Mouse (Mus musculus): ENCODE data around the gene Tas1r3. TPM values are rescaled to one million over a fixed set of nuclear protein-coding genes. Genes with fewer than 3 reads are reported as not detected.

The Tas1r3 gene
- total RNA-seq, 2 experiments from 2014 or later, result 0.11 to 0.23 TPM

GRCm38 (mm10) chr4:155811929-155812664 is 51.1 kb downstream of the Tas1r3 start, which contains the start of gene Ccnl2:
Gene Ccnl2 (plus strand): TSS chr4:155812489.
- Histone ChIP-seq H3K27ac (peak within 1 kb of the TSS; percentile 99), H3K4me3 (peak within 1 kb of the TSS; percentile 80)
- peak; percentile 96 for DNase-seq
- intact Hi-C loops (cut with DNase I), result no loop called here
- TF ChIP-seq CTCF (IDR thresholded peaks at IDR 0.05), result no peak

Small RNAs within 50 kb of the gene (microRNA-seq; reads per million reads assigned to microRNA genes)
- not detected for gene Gm22991

Other genes starting within 250 kb of the Tas1r3 start
- gene Cdk11b, start 238.5 kb downstream of the Tas1r3 start, total RNA-seq (2021), result 10 to 100 TPM; 28.4 to 32.0 TPM
- gene Gm10563, start 218.0 kb downstream of the Tas1r3 start, total RNA-seq (2021), result not detected
- gene Mmp23, start 210.0 kb downstream of the Tas1r3 start, total RNA-seq (2021), result 1 to 10 TPM in 1 of 2 experiments, under 1 TPM in 1; 0.64 to 3.0 TPM
- gene Mib2, start 194.2 kb downstream of the Tas1r3 start, total RNA-seq (2021), result 10 to 100 TPM; 17.7 to 19.8 TPM
- 1 to 10 TPM; 1.0 to 1.5 TPM for gene Fndc10, start 169.0 kb downstream of the Tas1r3 start, total RNA-seq (2021)
- gene Ssu72, start 158.6 kb downstream of the Tas1r3 start, total RNA-seq (2021), result 10 to 100 TPM; 42.3 to 44.5 TPM
- gene Tmem240, start 128.6 kb downstream of the Tas1r3 start, total RNA-seq (2021), result under 1 TPM; 0.41 to 0.67 TPM
- 10 to 100 TPM; 25.4 to 35.3 TPM for gene Atad3a, start 102.3 kb downstream of the Tas1r3 start, total RNA-seq (2021)
- 1 to 10 TPM; 4.8 to 7.4 TPM for gene Vwa1, start 88.7 kb downstream of the Tas1r3 start, total RNA-seq (2021)
- 1 to 10 TPM in 1 of 2 experiments, under 1 TPM in 1; 0.66 to 1.1 TPM for gene Tmem88b, start 77.5 kb downstream of the Tas1r3 start, total RNA-seq (2021)
- gene Ankrd65, start 72.9 kb downstream of the Tas1r3 start, total RNA-seq (2021), result not detected
- gene Mrpl20, start 60.5 kb downstream of the Tas1r3 start, total RNA-seq (2021), result 10 to 100 TPM; 39.0 to 52.7 TPM
- gene Ccnl2, start 50.9 kb downstream of the Tas1r3 start, total RNA-seq (2021), result 10 to 100 TPM; 26.4 to 27.0 TPM
- gene Aurkaip1, start 32.1 kb downstream of the Tas1r3 start, total RNA-seq (2021), result 10 to 100 TPM; 74.0 to 89.8 TPM
- gene Mxra8, start 23.7 kb downstream of the Tas1r3 start, total RNA-seq (2021), result 10 to 100 TPM; 26.4 to 31.3 TPM
- 100 to 1,000 TPM; 116 to 122 TPM for gene Dvl1, start 16.0 kb downstream of the Tas1r3 start, total RNA-seq (2021)
- gene Cptp, start 6.1 kb upstream of the Tas1r3 start, total RNA-seq (2021), result 10 to 100 TPM; 13.6 to 18.0 TPM
- 10 to 100 TPM; 14.9 to 17.3 TPM for gene Ints11, start 6.2 kb upstream of the Tas1r3 start, total RNA-seq (2021)
- 10 to 100 TPM; 10.5 to 13.4 TPM for gene Pusl1, start 28.4 kb upstream of the Tas1r3 start, total RNA-seq (2021)
- 1 to 10 TPM; 7.5 to 8.0 TPM for gene Acap3, start 28.5 kb upstream of the Tas1r3 start, total RNA-seq (2021)
- gene Ube2j2, start 80.5 kb upstream of the Tas1r3 start, total RNA-seq (2021), result 10 to 100 TPM; 62.8 to 64.5 TPM
- 10 to 100 TPM; 15.1 to 18.5 TPM for gene C1qtnf12, start 99.0 kb upstream of the Tas1r3 start, total RNA-seq (2021)
- gene B3galt6, start 129.3 kb upstream of the Tas1r3 start, total RNA-seq (2021), result 1 to 10 TPM in 1 of 2 experiments, under 1 TPM in 1; 0.92 to 2.0 TPM
- gene Sdf4, start 129.5 kb upstream of the Tas1r3 start, total RNA-seq (2021), result 10 to 100 TPM; 75.7 to 81.5 TPM
- 1 to 10 TPM in 1 of 2 experiments, under 1 TPM in 1; 0.75 to 2.1 TPM for gene Tnfrsf4, start 150.5 kb upstream of the Tas1r3 start, total RNA-seq (2021)
- gene Tnfrsf18, start 162.8 kb upstream of the Tas1r3 start, total RNA-seq (2021), result not detected
- gene Ttll10, start 196.1 kb upstream of the Tas1r3 start, total RNA-seq (2021), result not detected
- gene 9430015G10Rik, start 246.6 kb upstream of the Tas1r3 start, total RNA-seq (2021), result 1 to 10 TPM; 1.9 to 2.3 TPM

All from gastrocnemius, adult 2 months (tissue).